Mouse (Mus musculus) stomach, embryonic 14.5 days (tissue): ENCODE measurements around the gene Mycbp2. TPM values are rescaled to one million over a fixed set of nuclear protein-coding genes. Genes with fewer than 3 reads are reported as not detected.

Experiments used
- ATAC-seq: fragments of 200-750 bp; cut with Nextera tagmentation; 2 replicates; pipeline ENCODE4 v1.8.0; 2017; ENCODE audit warnings: low read depth, moderate TSS enrichment; ENCODE audit not compliant: insufficient number of reproducible peaks, insufficient read depth, low FRiP score
- H3K27ac ChIP-seq: fragments of 300-500 bp; sonication (generic); 2 replicates; pipeline ENCODE4 v1.5.1; 2014; ENCODE audit warnings: mild to moderate bottlenecking, low read length, moderate library complexity, mixed read lengths
- H3K27me3 ChIP-seq: fragments of 300-500 bp; sonication (generic); 2 replicates; pipeline ENCODE4 v1.6.1; 2014; ENCODE audit warnings: low read length, control low read depth, mixed read lengths; ENCODE audit not compliant: control insufficient read depth, insufficient read depth
- H3K36me3 ChIP-seq: fragments of 300-500 bp; sonication (generic); 2 replicates; pipeline ENCODE4 v1.6.1; 2014; ENCODE audit warnings: mild to moderate bottlenecking, control low read depth, low read length, moderate library complexity, mixed read lengths; ENCODE audit not compliant: control insufficient read depth, insufficient read depth
- H3K4me1 ChIP-seq: fragments of 300-500 bp; sonication (generic); 2 replicates; pipeline ENCODE4 v1.6.1; 2014; ENCODE audit warnings: low read length, control low read depth, mixed read lengths; ENCODE audit not compliant: control insufficient read depth, insufficient read depth
- H3K4me2 ChIP-seq: fragments of 300-500 bp; sonication (generic); replicated peaks from 2 replicates; pipeline ENCODE4 v1.6.1; 2014; ENCODE audit warnings: low read depth, low read length, control low read depth
- H3K4me3 ChIP-seq: fragments of 300-500 bp; sonication (generic); 2 replicates; pipeline ENCODE4 v1.5.1; 2014; ENCODE audit warnings: low read depth, low read length, control low read depth
- H3K9ac ChIP-seq: fragments of 300-500 bp; sonication (generic); replicated peaks from 2 replicates; pipeline ENCODE4 v1.6.1; 2014; ENCODE audit warnings: low read depth, mild to moderate bottlenecking, control low read depth, low read length, moderate library complexity, mixed read lengths
- H3K9me3 ChIP-seq: fragments of 300-500 bp; sonication (generic); 2 replicates; pipeline ENCODE4 v1.6.1; 2016; ENCODE audit warnings: low read depth, low read length, control low read depth; ENCODE audit not compliant: control insufficient read depth
- WGBS: fragments of 180-500 bp; shearing (Covaris S2); extraction: QIAGEN DNeasy Blood & Tissue Kit; methylation state at CpG from one replicate; pipeline ENCODE4 v1.1.7; 2014; 5-methylcytosine and 5-hydroxymethylcytosine counted together
- polyA plus RNA-seq: library from polyadenylated mRNA; unstranded; fragments of >200 nt; fragmentation: Nextera tagmentation; extraction: Ambion mirVana; gene quantifications from 2 replicates; pipeline ENCODE4 v1.2.1, GENCODE M21; 2014

Mycbp2 gene
- polyA plus RNA-seq, 1 experiment from 2014 or later, result 37.8 TPM

DNA sequence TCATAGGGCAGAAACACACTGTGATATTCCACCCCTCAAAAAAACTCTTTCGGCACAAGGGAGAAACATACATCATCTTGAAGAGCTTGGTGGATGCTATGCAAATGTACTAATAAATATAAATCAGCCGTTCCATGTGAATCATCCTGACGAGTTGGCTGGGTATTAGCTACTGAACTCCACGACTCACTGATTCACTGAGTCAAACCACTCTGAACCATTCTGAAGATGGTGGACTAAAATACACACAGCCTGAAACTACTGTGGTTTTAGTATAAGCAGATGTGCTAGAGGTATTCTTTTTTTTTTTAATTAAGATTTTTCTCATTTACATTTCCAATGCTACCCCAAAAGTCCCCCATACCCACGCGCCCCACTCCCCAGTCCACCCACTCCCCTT lies 111.8 kb downstream of the Mycbp2 start:
- Histone ChIP-seq H3K4me1 (no peaks in the 10 kb centered on the region), H3K27me3 (no peaks in the 10 kb centered on the region), H3K9ac (no peak overlapping the region), H3K4me3 (no peak overlapping the region), H3K36me3 (peaks cover 4% of the 10 kb centered on the region; the same call in 1 of the 2 replicates), H3K4me2 (no peak overlapping the region), H3K27ac (no peak overlapping the region), H3K9me3 (no peaks in the 10 kb centered on the region)
- WGBS, result 90% methylated on average over 6 of the region's 6 CpGs
- ATAC-seq, result no peak

DNA sequence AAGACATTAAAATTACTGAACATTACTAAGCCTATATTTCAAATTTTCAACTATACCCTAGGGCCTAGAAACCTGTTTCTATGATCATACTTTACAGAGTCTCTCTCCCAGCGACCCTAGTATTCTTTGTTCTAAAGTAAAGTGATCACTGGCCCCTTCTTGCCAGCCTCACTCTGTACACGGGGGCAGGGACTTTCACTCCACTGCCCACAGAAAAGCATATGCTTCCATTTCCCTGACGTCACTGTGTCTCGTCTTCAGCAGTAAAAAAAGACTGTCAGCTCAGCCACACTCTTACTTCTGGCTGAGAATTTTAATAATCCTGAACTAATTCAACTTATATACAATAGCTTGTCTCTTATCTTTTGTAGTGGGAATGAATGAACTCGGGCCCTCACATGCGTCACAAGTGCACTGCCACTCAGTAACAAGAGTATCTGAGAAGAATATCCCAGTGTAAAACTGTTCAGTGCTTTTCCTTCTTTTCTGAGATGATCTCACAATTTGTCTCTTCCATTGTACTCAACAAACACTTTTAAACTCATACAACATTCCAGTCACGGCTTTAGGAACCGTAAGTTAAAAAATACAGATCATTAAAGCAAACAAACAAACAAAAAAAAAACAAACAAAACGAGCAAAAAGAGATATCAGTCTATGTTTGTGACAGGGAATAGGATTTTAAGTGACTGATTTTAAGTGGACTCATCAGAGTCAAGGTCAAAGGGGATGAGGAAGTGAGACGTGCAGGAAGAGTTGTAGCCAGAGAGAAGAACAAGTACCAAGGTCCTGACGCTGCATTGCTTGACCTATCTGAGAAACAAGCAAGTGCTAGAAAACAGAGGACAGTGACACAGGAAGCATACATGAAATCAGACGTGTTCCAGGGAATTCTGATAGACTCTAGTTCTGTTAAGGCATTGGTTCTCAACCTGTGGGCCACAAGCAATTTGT lies 112.7 kb downstream of the Mycbp2 start:
- no peak for ATAC-seq
- Histone ChIP-seq H3K9me3 (no peaks in the 10 kb centered on the region), H3K9ac (no peak overlapping the region), H3K4me2 (no peak overlapping the region), H3K36me3 (peaks cover 4% of the 10 kb centered on the region; the same call in 1 of the 2 replicates), H3K4me3 (no peak overlapping the region), H3K27ac (no peak overlapping the region), H3K27me3 (no peaks in the 10 kb centered on the region), H3K4me1 (no peaks in the 10 kb centered on the region)
- 75% methylated on average over 12 of the region's 12 CpGs for WGBS

DNA sequence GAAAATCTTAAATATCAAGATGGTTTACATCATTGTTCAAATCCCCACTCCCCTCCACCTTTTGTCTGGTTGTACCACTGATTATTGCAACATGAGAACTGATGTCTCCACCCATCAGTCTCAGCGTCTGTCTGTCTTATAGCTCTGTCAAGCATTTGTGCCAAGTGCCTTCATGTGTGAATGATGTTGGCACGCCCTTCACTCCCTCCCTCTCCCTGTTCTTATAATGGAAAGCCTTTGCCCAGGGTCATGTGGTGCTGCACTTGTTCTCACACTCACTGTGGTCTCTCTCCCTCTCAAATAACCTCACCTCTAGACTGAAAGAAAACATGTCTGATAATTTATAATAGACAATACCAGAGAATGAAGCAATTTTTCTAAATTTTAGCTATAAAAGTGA lies 124.3 kb downstream of the Mycbp2 start:
- H3K27ac ChIP-seq, result no peak overlapping the region
- no peaks in the 10 kb centered on the region for H3K4me1 ChIP-seq
- no peak overlapping the region for H3K4me2 ChIP-seq
- WGBS, result 89% methylated on average over 2 of the region's 2 CpGs
- no peaks in the 10 kb centered on the region for H3K9me3 ChIP-seq
- H3K9ac ChIP-seq, result no peak overlapping the region
- no peaks in the 10 kb centered on the region for H3K27me3 ChIP-seq
- no peak overlapping the region for H3K4me3 ChIP-seq
- H3K36me3 ChIP-seq, result peaks cover 26% of the 10 kb centered on the region
- no peak for ATAC-seq

DNA sequence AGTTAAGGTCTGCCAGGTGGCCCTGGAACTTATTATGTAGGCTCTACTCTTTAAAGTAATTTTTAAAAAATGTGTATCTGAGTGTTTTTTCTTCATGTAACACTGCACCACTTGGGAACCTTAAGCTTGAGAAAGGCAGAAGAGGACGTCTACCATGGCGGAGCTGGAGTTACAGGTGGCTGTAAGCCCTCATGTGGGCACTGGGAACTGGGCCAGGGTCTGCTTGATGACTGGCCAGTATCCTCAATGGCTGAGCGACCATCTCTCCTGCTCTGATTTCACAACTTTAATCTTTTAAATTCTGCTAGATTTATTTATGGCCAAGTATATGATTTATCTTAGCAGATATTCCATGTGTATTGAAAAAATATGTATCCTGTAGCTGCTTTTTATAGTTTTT lies 124.9 kb downstream of the Mycbp2 start:
- Histone ChIP-seq H3K4me2 (no peak overlapping the region), H3K27me3 (no peaks in the 10 kb centered on the region), H3K4me1 (no peaks in the 10 kb centered on the region), H3K36me3 (peaks cover 26% of the 10 kb centered on the region), H3K9me3 (no peaks in the 10 kb centered on the region), H3K27ac (no peak overlapping the region), H3K4me3 (no peak overlapping the region), H3K9ac (no peak overlapping the region)
- 84% methylated on average over 3 of the region's 3 CpGs for WGBS
- no peak for ATAC-seq

DNA sequence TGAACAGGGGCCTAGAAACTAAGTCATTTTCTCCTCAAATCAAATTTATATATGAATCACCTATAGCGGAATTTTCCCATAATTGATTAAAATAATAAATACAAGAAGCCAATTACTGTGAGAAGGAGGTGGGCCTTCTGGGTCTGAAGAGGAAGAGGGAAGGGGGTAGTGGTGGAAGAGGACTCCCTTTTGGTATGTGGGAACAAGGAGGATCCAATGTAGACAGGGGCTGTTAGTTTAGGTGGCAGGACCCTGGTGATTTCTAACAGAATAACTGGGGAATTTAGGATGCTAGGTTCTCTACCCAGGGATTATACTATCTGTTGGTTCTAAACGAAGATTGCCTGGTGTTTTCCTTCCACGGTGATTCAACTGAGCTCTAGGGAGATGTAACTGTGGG lies 130.3 kb downstream of the Mycbp2 start:
- H3K9ac ChIP-seq, result no peak overlapping the region
- WGBS, result 91% methylated on average over 3 of the region's 3 CpGs
- H3K27me3 ChIP-seq, result no peaks in the 10 kb centered on the region
- H3K4me3 ChIP-seq, result no peak overlapping the region
- no peaks in the 10 kb centered on the region for H3K9me3 ChIP-seq
- peaks cover 27% of the 10 kb centered on the region for H3K36me3 ChIP-seq
- no peak overlapping the region for H3K4me2 ChIP-seq
- H3K27ac ChIP-seq, result no peak overlapping the region
- no peak for ATAC-seq
- H3K4me1 ChIP-seq, result no peaks in the 10 kb centered on the region

DNA sequence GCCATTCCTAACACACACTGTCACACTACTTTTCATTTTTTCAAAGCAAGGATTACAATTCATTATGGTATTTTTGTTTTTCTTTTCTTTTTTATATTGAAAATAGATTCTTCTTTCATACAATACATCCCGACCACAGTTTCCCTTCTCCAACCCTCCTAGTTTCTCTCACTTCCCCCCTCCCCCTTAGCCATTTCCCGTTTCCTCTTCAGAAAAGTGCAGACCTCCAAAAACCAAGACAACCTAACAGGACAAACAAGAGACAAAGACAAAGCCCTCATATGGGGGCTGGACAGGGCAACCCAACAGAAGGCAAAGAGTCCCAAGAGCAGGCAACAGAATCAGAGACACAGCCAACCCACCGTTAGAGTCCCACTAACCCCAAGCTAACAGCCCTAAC lies 160.0 kb downstream of the Mycbp2 start:
- 70% methylated on average over 3 of the region's 3 CpGs for WGBS
- Histone ChIP-seq H3K27ac (no peak overlapping the region), H3K4me1 (no peaks in the 10 kb centered on the region), H3K27me3 (no peaks in the 10 kb centered on the region), H3K4me2 (no peak overlapping the region), H3K4me3 (no peak overlapping the region), H3K9me3 (no peaks in the 10 kb centered on the region), H3K36me3 (peaks cover 28% of the 10 kb centered on the region), H3K9ac (no peak overlapping the region)
- no peak for ATAC-seq

DNA sequence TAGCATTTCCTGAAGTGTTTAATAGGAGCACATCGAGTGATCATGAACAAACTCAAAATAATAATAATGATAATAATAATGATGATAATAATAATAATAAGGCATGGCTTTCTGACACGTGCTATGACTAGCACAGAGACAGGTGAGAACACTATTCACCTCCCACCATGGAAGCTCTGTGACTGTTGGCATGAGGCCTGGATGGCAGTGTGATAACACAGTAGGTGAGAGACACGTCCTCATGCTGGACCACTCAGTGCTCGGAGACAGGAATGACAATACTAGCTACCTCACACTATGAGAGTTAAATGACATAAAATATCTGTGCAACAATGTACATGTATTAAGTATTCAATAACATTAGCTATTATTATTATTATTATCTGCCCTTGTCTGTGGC lies 160.5 kb downstream of the Mycbp2 start:
- Histone ChIP-seq H3K4me2 (no peak overlapping the region), H3K9me3 (no peaks in the 10 kb centered on the region), H3K27ac (no peak overlapping the region), H3K9ac (no peak overlapping the region), H3K27me3 (no peaks in the 10 kb centered on the region), H3K36me3 (peaks cover 28% of the 10 kb centered on the region), H3K4me3 (no peak overlapping the region), H3K4me1 (no peaks in the 10 kb centered on the region)
- WGBS, result 95% methylated on average over 4 of the region's 4 CpGs
- ATAC-seq, result no peak

DNA sequence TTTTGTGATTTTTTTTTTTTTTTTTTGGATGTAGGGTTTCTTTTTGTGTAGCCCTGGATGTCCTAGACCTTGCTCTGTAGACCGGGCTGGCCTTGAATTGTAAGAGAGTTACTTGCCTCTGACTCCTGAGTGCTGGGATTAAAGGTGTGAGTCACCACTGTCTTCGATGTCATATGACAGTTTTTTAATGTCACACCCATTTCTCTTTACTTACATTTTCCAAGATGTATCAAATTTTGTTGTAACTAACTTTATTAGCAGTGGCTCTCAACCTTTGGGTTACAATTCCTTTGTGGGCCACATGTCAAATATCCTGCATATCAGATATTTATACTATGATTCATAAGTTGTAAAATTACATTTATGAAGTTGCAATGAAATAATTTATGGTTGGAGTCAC lies 166.5 kb downstream of the Mycbp2 start:
- Histone ChIP-seq H3K27me3 (no peaks in the 10 kb centered on the region), H3K4me2 (no peak overlapping the region), H3K4me1 (no peaks in the 10 kb centered on the region), H3K9me3 (no peaks in the 10 kb centered on the region), H3K36me3 (peaks cover 8% of the 10 kb centered on the region), H3K27ac (no peak overlapping the region), H3K9ac (no peak overlapping the region), H3K4me3 (no peak overlapping the region)
- 88% methylated on average over 2 of the region's 2 CpGs for WGBS
- ATAC-seq, result no peak
